Mouse (Mus musculus): Measurements from ENCODE around the gene Ntn3. TPM values are rescaled to one million over a fixed set of nuclear protein-coding genes. Genes with fewer than 3 reads are reported as not detected.

The Ntn3 gene
- polyA plus RNA-seq, 1 experiment, result 0.82 TPM

- Histone ChIP-seq H3K27ac (ENCODE audit: insufficient read depth, low read length) (peak within 1 kb of the TSS; percentile 77), H3K4me3 (ENCODE audit: extremely low read depth, insufficient read depth, insufficient read length) (peak within 1 kb of the TSS; percentile 92), H3K27me3 (ENCODE audit: control insufficient read depth, insufficient read depth, low read length) (no peaks in the 10 kb centered on the region), H3K4me1 (ENCODE audit: control insufficient read depth, insufficient read depth, insufficient read length) (peaks cover 13% of the 10 kb centered on the region), H3K36me3 (ENCODE audit: control insufficient read depth, insufficient read depth, low read length) (peaks cover 1% of the 10 kb centered on the region; the same call in 1 of the 2 replicates)
- DNase-seq (ENCODE audit: low read depth in 1 of 2, low spot score in 2 of 2), result peak; percentile 89 to 93
- under 1% methylated on average over 47 of the region's 47 CpGs for WGBS
- TF ChIP-seq CTCF (IDR thresholded peaks at IDR 0.05; ENCODE audit: extremely low read depth, insufficient read depth, insufficient read length, insufficient replicate concordance) (no peak), POLR2A (IDR thresholded peaks at IDR 0.05; ENCODE audit: low read depth, low read length) (peak; percentile 30)
These were observed 46.0 kb downstream of the Ntn3 start, which contains the start of gene Amdhd2 for GRCm38 (mm10) chr17:24163176-24163962. Gene Amdhd2, minus strand, starts transcription at chr17:24163766.

- 2% methylated on average over 17 of the region's 17 CpGs for WGBS
- H3K27ac ChIP-seq (ENCODE audit: insufficient read depth, low read length), result peak overlapping the region; percentile 77; the same call in 1 of the 2 replicates
- H3K36me3 ChIP-seq (ENCODE audit: control insufficient read depth, insufficient read depth, low read length), result no peaks in the 10 kb centered on the region; the same call in 1 of the 2 replicates
- H3K4me3 ChIP-seq (ENCODE audit: extremely low read depth, insufficient read depth, insufficient read length), result peak overlapping the region; percentile 92
- H3K27me3 ChIP-seq (ENCODE audit: control insufficient read depth, insufficient read depth, low read length), result no peaks in the 10 kb centered on the region
- TF ChIP-seq POLR2A (IDR thresholded peaks at IDR 0.05; ENCODE audit: low read depth, low read length), result no peak
- TF ChIP-seq CTCF (IDR thresholded peaks at IDR 0.05; ENCODE audit: extremely low read depth, insufficient read depth, insufficient read length, insufficient replicate concordance), result no peak
- DNase-seq (ENCODE audit: low read depth in 1 of 2, low spot score in 2 of 2), result no peak
- H3K4me1 ChIP-seq (ENCODE audit: control insufficient read depth, insufficient read depth, insufficient read length), result peaks cover 8% of the 10 kb centered on the region
These were observed 46.7 kb downstream of the Ntn3 start for GRCm38 (mm10) chr17:24162584-24163175.

GRCm38 (mm10) chr17:24161466-24161865 lies 47.9 kb downstream of the Ntn3 start:
- WGBS, result 89% methylated on average over 5 of the region's 5 CpGs
- H3K4me3 ChIP-seq (ENCODE audit: extremely low read depth, insufficient read depth, insufficient read length), result no peak overlapping the region
- H3K27ac ChIP-seq (ENCODE audit: insufficient read depth, low read length), result no peak overlapping the region
- DNase-seq (ENCODE audit: low read depth in 1 of 2, low spot score in 2 of 2), result no peak
- peaks cover 7% of the 10 kb centered on the region for H3K4me1 ChIP-seq (ENCODE audit: control insufficient read depth, insufficient read depth, insufficient read length)
- no peaks in the 10 kb centered on the region for H3K27me3 ChIP-seq (ENCODE audit: control insufficient read depth, insufficient read depth, low read length)
- H3K36me3 ChIP-seq (ENCODE audit: control insufficient read depth, insufficient read depth, low read length), result peaks cover 2% of the 10 kb centered on the region; the same call in 1 of the 2 replicates
- TF ChIP-seq POLR2A (IDR thresholded peaks at IDR 0.05; ENCODE audit: low read depth, low read length) (no peak), CTCF (IDR thresholded peaks at IDR 0.05; ENCODE audit: extremely low read depth, insufficient read depth, insufficient read length, insufficient replicate concordance) (no peak)

GRCm38 (mm10) chr17:24157526-24157925 lies 51.8 kb downstream of the Ntn3 start:
- DNase-seq (ENCODE audit: low read depth in 1 of 2, low spot score in 2 of 2), result no peak
- 97% methylated on average over 4 of the region's 4 CpGs for WGBS
- no peak for TF ChIP-seq CTCF (IDR thresholded peaks at IDR 0.05; ENCODE audit: extremely low read depth, insufficient read depth, insufficient read length, insufficient replicate concordance)
- Histone ChIP-seq H3K27me3 (ENCODE audit: control insufficient read depth, insufficient read depth, low read length) (no peaks in the 10 kb centered on the region), H3K4me1 (ENCODE audit: control insufficient read depth, insufficient read depth, insufficient read length) (peaks cover 1% of the 10 kb centered on the region; the same call in 1 of the 2 replicates), H3K27ac (ENCODE audit: insufficient read depth, low read length) (no peak overlapping the region), H3K36me3 (ENCODE audit: control insufficient read depth, insufficient read depth, low read length) (peaks cover 3% of the 10 kb centered on the region), H3K4me3 (ENCODE audit: extremely low read depth, insufficient read depth, insufficient read length) (no peak overlapping the region)

GRCm38 (mm10) chr17:24157121-24157520 lies 52.2 kb downstream of the Ntn3 start:
- Histone ChIP-seq H3K4me3 (ENCODE audit: extremely low read depth, insufficient read depth, insufficient read length) (no peak overlapping the region), H3K4me1 (ENCODE audit: control insufficient read depth, insufficient read depth, insufficient read length) (no peaks in the 10 kb centered on the region), H3K27me3 (ENCODE audit: control insufficient read depth, insufficient read depth, low read length) (no peaks in the 10 kb centered on the region), H3K27ac (ENCODE audit: insufficient read depth, low read length) (no peak overlapping the region), H3K36me3 (ENCODE audit: control insufficient read depth, insufficient read depth, low read length) (peaks cover 3% of the 10 kb centered on the region)
- no peak for DNase-seq (ENCODE audit: low read depth in 1 of 2, low spot score in 2 of 2)
- WGBS, result 95% methylated on average over 6 of the region's 6 CpGs
- no peak for TF ChIP-seq POLR2A (IDR thresholded peaks at IDR 0.05; ENCODE audit: low read depth, low read length)
- no peak for TF ChIP-seq CTCF (IDR thresholded peaks at IDR 0.05; ENCODE audit: extremely low read depth, insufficient read depth, insufficient read length, insufficient replicate concordance)

- no peak for DNase-seq (ENCODE audit: low read depth in 1 of 2, low spot score in 2 of 2)
- 93% methylated on average over 3 of the region's 3 CpGs for WGBS
- TF ChIP-seq POLR2A (IDR thresholded peaks at IDR 0.05; ENCODE audit: low read depth, low read length) (no peak), CTCF (IDR thresholded peaks at IDR 0.05; ENCODE audit: extremely low read depth, insufficient read depth, insufficient read length, insufficient replicate concordance) (no peak)
- H3K27me3 ChIP-seq (ENCODE audit: control insufficient read depth, insufficient read depth, low read length), result no peaks in the 10 kb centered on the region
- H3K4me1 ChIP-seq (ENCODE audit: control insufficient read depth, insufficient read depth, insufficient read length), result no peaks in the 10 kb centered on the region
- peaks cover 3% of the 10 kb centered on the region for H3K36me3 ChIP-seq (ENCODE audit: control insufficient read depth, insufficient read depth, low read length)
- no peak overlapping the region for H3K4me3 ChIP-seq (ENCODE audit: extremely low read depth, insufficient read depth, insufficient read length)
- H3K27ac ChIP-seq (ENCODE audit: insufficient read depth, low read length), result no peak overlapping the region
These were observed 52.9 kb downstream of the Ntn3 start for GRCm38 (mm10) chr17:24156394-24156793.
